Mouse (Mus musculus): ENCODE measurements around the gene Aplp1.
"Not testable (repeated sequence)": the region's sequence is repeated elsewhere in the genome, so short reads cannot be mapped to it uniquely, and the experiment has no call there.

Gene Aplp1

DNA sequence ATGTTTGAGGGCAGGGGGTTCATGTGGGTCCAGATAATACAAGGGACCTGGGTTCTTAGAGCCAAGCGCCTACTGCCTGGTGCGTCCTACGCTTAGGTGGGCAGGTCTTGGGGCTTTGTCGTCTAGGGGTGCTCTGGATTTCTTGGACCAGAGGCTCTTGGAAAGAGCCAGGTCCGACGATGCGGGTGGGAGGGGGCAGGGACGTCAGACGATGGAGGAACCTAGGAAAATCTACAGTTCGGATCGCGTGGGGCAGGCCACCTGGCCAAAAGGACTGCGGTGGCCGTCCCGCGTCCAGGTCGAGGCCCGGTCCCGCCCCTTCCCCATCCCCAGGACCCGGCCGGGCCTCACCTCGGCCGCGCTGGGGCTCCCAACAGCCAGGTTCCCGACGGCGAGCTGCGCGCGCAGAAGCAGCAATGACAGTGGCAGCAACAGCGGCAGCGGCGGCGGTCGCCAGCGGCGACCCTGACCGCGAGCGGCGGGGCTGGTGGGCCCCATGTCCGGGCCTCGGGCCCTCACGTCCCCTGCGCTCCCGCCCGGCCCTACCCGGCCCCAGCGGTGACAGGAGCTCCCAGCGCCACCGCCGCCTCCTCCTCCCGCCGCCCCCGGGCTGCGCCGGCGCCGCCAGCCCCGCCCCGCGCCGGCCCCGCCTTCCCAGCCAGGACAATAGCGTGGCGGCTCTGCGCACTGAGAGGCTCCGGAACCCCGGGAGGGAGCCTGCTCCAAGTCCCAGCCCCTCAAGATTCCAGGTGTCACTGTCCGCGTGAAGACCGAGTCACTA lies at the start of gene Aplp1:
Aplp1 (minus strand) TSS at position 565 of the 781 bp plus-strand sequence.
- DNase-seq: peak; percentile 61

DNA sequence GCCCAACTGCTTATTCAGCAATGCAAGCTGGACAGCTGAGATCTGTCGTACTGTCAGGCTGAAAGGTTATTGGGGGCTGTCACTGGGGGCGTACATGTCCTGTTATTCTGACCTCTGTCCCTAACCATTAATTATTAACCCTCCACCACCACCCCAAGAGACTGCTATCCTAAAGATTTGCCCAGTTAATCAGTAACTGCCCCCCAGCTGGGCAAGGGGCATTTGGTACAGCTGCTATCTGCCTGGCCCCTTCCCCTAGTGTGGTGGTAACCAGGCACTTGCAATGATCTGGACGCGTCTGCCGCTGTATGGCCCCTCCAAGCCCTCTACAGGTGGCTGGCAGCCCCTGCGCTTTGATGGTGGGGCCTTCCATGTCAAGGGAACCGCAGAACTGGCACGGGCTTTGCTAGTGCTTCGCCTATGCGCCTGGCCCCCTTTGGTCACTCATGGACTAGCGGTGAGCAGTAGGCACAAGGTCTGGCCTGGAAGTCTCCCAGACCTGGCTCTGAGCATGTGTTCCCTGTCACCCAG lies 48.1 kb upstream of the Aplp1 start, which contains the start of gene Prodh2:
Prodh2 (plus strand) TSS at position 222 of the 531 bp plus-strand sequence.
- DNase-seq: peak; percentile 77

DNA sequence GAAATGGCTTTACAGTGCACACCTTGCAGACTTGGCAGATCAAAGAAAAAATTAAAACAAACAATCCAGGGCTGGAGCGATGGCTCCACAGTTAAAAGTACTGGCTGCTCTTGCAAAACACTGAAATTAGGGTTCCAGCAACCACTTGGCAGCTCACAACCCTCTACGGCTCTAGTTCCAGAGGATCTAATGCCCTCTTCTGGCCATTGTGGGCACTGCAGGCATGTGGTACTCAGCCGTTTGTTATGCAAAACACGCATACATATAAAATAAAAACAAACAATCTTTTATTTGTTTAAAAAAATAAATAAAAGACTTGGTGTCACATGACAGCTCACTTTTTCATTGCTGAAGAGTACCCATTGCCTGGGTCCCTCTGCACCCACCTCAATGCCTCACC lies 47.4 kb upstream of the Aplp1 start:
- DNase-seq: peak; percentile 89

DNA sequence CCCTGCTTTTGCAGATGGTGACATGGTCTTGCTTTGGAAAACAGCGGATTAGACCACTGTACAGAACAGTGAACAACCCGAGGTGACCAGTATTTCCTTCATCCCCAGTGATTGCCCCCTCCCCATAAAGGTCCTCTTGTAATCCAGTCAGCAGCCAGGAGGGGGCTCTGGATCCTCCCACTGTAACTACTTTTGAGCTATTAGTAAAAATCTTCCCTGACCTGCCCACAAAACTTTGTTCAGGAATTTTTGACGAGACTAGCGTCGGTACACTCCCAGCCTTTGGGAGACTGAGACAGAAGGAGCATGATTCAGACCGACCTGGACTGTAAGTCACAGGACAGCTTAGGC lies 45.6 kb upstream of the Aplp1 start:
- no peak for DNase-seq

DNA sequence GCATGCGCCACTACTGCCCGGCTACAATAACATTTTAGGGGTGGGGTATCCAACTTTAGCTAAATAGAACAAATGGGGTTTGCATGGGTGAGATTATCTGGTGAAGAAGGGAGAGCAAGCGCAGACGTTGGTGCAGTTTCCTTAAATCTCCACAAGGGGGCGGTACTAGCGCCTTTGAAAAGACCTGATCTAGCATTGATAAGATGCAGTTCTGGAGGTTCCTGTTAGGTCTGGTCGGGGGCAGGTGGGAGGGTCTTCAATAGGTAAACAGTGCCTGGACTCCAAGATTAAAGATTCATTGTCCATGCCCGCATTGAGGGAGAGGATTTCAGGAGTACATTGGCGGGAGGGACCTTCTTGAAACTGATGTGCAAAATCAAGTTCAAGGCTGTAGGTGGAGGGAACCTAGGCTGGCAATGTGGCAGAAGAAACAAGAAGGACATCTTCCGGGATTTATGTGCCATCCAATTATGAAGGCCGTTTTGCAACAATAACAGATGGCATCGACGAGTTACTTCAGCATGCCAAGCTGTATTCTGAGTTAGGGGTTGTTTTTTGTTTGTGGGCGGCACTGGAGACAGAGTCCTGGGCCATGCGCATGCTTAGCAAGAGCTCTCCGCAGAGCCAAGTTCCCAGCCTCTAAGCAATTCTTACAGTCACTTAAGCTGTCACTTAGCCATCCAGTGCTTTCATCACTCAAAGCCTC lies 45.1 kb upstream of the Aplp1 start:
- peak; percentile 41 for DNase-seq

DNA sequence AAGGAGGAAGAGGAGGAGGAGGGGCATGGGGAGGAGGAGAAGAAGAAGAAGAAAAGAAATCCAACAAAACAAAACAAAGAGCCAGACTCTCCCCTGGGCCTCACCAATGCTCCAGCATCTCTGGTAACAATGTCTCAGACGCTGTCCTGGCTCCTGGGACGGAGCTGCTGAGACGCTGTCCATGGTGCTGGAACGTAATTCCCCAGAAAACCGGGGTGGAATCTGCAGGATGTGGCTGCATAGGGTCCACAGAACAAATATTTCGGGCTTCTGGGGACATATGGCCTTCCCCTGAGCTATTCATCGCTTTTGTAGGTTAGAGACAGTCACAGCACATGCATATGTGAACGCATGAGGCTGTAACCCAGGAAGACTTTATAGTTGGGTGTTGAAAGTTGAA lies 38.9 kb upstream of the Aplp1 start:
- no peak for DNase-seq

DNA sequence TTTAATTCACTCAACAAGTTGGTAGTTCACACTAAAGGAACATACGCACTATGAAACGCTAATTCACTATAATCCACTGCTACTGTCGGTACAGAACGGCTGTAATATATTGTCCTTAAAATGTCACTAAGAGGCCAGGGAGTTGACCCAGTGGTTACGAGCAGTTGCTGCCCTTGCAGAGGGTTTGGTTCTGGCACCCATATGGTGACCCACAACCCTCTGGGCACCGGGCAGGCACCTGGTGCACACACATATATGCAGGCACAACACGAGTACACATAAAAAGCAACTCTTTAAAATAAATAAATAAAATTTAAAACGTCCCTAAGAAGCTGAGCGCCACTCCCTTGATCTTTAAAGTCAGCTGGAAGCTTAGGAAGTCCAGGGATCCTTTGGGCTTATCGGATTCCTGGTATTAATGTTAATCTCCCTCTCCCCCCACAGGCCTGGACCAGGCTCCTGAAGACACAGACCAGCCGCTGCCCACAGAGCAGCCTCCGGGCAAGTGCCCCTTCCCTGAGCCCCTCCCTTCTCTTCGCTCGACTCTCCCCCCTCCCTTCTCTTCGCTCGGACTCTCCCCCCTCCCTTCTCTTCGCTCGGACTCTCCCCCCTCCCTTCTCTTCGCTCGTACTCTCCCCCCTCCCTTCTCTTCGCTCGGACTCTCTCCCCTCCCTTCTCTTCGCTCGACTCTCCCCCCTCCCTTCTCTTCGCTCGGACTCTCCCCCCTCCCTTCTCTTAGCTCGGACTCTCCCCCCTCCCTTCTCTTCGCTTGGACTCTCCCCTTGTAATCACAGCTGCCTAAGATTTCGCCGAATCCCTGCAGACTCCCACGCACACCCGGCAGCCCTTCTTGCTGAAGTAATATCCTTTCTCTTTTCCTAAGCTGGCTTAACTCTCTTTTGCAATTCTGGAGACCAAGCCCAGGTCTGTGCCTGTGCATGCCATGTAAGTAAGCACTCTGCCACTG lies 32.4 kb upstream of the Aplp1 start:
- no peak for DNase-seq

DNA sequence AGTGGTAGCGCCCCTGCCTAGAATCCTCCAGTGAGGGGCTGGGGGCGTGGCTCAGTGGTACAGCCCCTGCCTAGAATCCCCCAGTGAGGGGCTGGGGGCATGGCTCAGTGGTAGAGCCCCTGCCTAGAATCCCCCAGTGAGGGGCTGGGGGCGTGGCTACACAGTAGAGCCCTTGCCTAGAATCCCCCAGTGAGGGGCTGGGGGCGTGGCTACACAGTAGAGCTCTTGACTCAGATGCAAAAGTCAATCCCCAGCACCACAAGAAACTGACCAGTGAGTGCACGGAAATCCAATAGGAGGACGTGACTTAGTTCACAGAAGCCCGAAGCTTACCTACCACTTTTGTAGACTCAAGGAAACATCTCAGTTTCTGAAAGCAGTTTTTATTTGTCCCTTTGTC lies 30.8 kb upstream of the Aplp1 start:
- DNase-seq: not testable (repeated sequence)

DNA sequence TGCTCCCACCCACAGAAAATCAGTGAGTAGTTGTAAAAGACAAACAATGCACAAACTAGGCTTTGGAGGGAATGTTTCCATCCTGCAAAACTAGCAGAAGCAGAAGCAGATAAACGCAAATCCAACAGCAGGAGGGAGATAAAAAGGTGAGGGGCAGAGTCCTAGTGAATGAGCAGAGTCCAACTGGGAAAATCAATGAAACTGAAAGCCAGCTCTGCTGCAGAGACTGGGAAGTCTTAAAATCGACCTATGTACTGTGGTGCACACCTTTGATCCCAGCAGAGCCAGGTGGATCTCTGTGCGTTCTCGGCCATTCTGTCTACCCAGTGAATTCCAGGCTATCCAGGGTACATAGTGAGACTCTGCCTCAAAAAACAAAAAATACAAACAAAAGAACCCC lies 29.7 kb upstream of the Aplp1 start:
- no peak for DNase-seq

DNA sequence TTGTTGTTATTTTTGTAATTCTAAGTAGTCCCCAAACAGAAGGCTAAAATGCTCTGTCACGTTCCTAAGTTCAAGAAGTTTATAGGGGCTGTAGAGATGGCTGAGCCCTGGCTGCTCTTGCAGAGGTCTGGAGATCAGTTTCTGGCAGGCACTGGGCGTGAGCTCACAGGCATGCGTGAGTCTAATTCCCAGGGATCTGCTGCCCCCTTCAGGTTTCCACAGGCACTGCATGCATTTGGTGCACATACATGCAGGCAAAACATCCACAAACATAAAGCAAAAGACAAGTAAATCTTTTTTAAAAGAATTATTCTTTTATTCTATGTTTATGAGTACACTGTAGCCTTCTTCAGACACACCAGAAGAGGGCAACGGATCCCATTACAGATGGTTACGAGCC lies 27.1 kb upstream of the Aplp1 start:
- peak; percentile 40 for DNase-seq

DNA sequence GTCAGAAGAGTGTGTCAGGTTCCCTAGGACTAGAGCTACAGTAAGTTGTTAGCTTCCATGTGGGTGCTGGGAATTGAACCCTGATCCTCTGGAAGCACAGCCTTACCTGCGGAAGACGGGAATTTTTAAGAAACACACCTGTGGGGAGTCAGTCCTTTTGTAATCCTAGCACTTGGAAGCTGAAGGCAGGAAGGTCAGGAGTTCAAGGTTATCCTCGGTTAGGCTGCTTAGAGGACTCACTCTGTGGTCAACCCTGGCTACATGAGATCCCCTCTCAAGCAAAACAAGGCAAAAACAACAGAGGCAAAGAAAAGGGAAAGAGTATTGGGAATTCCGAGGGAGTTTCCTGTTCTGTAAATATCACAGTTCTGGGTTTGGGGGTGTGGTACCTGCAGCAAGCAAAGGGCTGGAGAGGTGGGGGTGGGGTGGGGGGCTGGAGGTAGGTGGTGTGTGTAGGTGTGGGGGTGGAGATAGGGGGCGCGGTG lies 19.5 kb upstream of the Aplp1 start:
- no peak for DNase-seq

DNA sequence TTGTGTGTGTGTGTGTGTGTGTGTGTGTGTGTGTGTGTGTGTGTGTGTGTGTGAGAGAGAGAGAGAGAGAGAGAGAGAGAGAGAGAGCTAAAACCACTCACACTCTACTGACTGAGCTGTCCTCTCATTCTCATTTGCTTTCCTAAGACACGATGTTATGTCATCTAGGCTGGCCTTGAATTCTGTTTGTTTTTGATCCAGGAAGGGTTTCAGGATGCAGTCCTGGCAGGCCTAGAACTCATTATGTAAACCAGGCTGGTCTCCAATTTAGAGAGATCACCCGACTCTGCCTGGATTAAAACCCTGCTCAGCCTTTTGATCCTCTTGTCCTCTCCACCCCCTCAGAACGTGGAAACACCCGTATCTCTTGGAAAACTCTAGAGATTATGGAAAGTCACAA lies 18.7 kb upstream of the Aplp1 start:
- DNase-seq: no peak

DNA sequence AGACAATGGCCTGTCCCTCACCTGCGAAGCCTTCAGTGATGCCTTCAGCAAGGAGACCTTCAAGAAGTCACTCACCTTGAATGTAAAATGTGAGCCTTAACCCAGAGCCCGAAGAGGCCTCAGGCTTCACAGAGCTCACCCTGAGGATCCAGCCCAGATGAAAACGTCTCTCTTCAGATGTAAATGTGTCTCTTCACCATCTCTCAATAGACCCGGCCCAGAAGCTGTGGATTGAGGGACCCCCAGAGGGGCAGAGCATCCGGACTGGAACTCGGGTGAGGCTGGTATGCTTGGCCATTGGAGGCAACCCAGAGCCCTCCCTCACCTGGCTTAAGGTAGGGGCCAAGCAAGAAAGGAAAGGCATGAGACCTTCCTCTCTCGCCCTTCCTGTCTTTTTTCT lies 18.2 kb upstream of the Aplp1 start:
- DNase-seq: no peak

DNA sequence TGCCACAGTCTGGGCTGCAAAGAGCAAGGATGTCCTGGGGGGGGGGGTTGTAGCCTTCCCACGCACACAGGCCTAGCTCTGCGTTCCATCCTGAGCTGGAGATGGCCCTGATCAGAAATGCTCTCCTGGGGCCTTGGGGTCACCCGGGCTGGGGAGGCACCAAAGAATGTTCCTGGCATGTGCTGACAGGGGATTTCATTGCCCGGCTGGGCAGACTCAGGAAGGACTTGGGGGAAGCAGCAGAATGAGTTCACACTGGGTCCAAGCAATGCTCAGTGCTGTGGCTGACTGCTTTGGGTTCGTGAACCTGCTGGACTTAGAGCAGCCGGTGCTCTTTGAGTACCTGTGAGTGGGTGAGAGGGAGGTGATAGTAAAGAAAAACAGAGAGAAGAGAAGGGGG lies 14.1 kb upstream of the Aplp1 start:
- no peak for DNase-seq

DNA sequence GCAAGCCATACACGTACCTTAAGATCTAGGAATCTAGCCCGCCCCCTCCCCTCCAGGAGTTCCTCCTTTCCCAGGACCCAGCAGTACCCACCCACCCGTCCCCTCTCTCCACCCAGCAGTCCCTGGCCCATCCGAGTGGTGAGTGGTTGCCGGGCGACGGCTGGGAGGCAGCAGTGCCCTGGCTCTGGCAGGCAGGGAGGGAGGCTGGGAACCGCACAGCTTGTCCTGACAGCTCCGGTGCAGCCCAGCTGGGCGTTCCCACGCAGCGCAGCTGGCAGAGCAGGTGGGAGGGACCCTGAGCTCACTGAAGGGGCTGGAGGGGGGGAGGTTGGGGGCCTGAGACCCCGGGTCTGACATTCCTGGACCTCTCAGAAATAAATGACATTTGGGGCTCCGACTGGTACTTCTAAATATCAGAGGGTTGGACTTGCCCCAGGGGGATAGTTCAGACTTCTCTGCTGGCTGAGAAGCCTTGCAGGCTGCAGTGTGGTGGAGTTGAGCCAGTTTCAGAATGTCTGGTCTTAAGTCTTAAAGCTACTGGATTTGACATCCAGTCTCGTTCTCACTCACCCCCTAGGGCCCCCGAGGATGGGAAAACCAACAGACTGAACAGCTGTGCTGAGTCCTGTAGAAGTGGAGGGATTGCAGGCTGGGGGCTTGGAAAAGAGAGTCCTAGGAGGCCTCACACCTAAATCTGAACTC lies 12.4 kb upstream of the Aplp1 start, which contains the start of the genes Kirrel2 and Nphs1:
Kirrel2 (minus strand) TSS at position 62 of the 702 bp plus-strand sequence.
Nphs1 (plus strand) TSS at position 687 of the 702 bp plus-strand sequence.
- no peak for DNase-seq

DNA sequence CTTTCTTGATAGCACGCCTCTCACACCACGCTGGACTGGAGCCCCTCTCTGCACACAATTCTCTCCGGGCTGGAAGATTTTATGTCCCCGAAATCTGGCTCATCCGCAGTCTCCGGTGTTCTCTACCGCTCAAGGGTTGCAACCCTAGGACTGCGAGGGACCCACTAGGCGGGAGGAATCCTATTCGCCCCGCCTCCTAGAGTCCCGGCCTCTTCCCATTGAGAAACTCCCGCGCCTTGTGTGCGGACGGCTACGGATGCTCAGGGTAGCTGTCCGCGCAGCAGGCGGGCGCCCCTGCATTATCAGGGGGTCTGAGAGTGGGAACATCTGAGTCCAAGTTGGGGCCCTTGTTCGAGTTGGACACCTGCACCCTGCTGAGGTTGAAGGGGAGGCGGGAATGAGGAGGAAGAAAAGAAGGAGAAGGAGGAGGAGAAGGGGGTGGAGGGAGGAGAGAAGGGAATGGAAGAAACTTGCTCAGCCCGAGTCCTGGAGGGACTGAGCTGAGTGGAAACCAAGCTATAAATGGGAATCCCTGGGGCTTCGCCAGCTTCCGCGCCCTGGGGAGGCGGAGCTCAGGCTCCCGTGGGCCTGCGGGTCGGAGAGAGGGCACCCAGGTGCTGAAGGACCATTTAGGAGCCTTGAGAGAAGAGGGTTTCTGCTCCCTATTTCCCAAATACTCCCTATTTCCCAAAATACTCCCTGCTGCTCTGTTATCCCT lies 11.7 kb upstream of the Aplp1 start:
- DNase-seq: no peak

DNA sequence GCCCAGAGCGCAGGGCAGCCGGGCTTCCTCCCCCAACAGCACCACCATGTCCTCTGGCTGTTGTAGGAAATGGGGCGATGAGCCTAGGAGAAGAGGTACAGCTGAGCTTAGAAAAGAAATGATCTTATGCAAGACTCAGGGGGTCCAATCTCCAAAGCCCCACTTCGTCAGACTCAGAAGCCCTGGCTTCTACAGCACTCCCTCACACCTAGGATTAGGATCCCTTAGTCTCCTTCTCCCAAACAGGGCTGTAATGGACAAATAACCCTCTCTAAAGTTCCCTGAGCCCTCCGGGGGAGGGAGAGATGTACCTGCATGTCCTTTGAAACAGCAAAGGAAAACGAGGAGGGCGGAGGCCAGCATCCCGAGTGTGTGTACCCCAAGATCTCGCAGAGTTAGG lies 11.2 kb upstream of the Aplp1 start:
- DNase-seq: no peak

DNA sequence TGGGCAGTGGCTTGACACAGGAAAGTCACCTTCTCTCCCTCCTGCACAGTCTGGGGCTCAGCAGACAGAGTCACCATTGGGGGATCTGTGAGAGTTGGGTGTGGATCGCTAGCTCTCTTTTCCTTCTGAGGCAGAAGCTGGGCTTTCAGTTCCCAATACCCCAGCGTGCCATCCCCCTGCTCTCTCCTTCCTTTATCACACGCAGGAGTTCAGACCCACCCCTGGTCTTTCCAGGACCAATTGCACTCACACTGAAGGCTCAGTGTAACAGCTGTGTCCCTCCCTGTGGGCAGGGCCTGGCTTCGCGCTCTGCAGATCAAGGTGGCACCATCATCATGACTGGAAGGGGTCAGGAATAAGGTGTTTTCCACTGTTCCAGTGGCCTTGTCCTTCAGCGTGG lies 8.9 kb upstream of the Aplp1 start:
- DNase-seq: no peak

DNA sequence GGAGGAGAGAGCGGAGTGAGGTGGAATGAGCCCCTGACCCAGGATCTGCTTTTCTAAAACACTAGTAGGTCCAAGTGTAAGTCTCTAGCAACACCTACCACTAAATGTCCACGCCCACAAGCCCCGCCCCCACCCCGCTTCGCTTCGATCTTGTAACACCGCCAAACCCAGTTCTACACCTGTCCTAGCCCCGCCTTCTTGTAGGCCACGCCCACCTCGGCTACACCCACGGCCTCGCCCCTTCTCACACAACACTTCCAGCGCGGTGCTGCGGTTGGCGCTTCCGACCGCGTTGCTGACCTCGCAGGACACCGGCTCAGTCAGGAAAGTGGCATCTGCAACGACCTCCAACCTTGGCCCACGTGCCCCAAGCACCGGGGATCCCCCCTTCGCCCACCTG lies 8.4 kb upstream of the Aplp1 start:
- DNase-seq: peak; percentile 68

DNA sequence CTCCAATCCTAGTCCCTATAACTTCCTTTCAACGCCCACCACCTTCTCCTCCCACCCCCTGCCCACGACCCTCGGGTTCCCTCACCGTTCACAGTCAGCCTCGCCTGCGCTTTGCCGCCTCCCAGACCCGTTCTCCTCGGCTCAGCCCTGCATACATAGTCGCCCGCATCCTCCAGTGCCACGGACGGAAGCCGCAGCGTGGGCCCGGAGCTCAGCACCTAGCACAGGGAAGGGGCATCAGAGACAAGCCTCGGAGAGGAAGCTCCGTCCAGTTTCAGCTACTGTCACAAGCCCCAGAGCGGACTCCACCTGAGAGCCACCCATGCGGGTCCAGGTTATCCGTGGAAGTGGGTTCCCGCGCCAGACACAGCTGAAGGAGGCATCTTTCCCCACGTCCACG lies 8.0 kb upstream of the Aplp1 start:
- no peak for DNase-seq

DNA sequence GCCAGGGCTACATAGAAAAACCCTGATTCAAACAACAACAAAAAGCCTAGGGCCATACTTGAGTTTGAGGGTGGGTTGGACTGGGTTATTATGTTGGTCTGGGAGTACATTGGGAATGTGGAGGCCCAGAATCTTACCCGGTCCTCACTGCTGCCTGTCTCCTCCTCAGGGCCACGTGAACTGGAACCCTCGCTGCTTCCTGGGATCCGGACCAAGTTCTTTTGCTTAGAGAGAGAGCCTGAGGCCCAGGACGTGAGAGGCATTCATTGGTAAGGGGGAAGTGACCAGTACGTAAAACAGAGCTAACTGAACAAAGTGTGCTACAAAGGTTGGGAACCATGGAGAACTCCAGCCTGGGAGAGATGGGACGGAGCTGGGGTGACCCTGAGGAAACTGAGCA lies 4.9 kb upstream of the Aplp1 start:
- no peak for DNase-seq
